Mouse (Mus musculus) lung, postnatal 4 days (tissue): ENCODE measurements around the gene Vmn2r90.
"Not testable (repeated sequence)": the region's sequence is repeated elsewhere in the genome, so short reads cannot be mapped to it uniquely, and the experiment has no call there.

ENCODE experiments used
- DNase-seq, 2 experiments: peaks; one replicate each; pipeline ENCODE4 v3.0.0; 2021

The Vmn2r90 gene

GRCm38 (mm10) chr17:17703447-17703846 is at the start of gene Vmn2r90:
TSS of gene Vmn2r90 (plus strand) at chr17:17703747.
- DNase-seq = no peak

GRCm38 (mm10) chr17:17654997-17655828 is 48.3 kb upstream of the Vmn2r90 start:
- DNase-seq = no peak

DNA sequence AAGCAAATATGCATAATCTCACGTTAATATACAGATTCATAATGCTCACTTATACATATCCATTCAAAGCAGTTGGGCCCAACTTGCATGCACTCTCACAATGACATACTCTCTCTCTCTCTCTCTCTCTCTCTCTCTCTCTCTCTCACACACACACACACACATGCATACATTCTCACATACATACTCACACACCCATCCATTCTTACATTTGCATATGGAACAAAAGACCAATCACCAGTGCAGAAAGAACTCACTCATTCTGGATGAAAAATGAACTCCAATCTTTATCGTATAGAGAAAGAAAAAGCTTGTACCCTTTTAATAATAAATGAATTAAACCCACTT is 47.7 kb upstream of the Vmn2r90 start:
- DNase-seq = no peak

- DNase-seq = no peak
Observed at GRCm38 (mm10) chr17:17678781-17679180, 24.8 kb upstream of the Vmn2r90 start.

- DNase-seq = no peak
Observed at GRCm38 (mm10) chr17:17690659-17691058, 12.9 kb upstream of the Vmn2r90 start.

- not testable (repeated sequence) for DNase-seq
Observed at GRCm38 (mm10) chr17:17732396-17732795, 28.8 kb downstream of the Vmn2r90 start.

- no peak for DNase-seq
Observed at GRCm38 (mm10) chr17:17738635-17739034, 35.1 kb downstream of the Vmn2r90 start.

- not testable (repeated sequence) for DNase-seq
Observed at GRCm38 (mm10) chr17:17739300-17739699, 35.8 kb downstream of the Vmn2r90 start.

DNA sequence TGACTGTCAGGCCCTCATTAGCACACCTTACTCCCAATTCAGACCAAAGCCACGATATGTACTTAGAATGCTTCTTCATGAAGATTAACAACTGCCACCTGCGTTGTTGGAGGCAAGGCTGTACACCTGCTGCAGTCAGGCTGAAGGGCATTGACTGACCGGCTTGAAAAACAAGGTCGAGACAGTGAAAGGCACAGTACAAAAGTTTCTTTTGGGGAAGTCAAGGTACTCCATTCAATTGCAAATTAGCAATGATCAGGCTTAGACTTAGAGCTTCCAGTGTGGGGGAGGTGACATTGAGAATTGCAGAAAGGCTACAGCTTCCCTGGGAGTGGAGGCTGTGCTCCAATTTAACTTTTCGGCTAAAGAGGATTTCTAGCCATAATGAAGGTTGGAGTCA is 36.4 kb downstream of the Vmn2r90 start:
- DNase-seq = not testable (repeated sequence)

- DNase-seq = not testable (repeated sequence)
Observed at GRCm38 (mm10) chr17:17741516-17741915, 38.0 kb downstream of the Vmn2r90 start.

DNA sequence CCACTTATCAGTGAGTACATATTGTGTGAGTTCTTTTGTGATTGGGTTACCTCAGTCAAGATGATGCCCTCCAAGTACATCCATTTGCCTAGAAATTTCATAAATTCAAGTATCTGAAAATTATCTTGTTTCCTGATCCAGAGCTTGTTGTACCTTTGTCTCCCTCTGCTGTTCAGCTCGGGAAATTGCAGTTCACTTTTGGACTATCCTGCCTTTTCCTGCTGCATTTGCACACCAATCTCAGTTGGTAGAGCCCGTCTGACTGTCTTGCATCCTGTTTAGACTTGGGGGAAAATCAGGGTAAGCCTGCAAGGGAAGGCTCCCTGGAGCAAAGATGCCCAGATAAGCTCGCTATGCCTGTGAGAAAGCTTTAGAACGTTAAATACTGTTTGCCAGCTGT is 45.8 kb downstream of the Vmn2r90 start:
- DNase-seq = peak in 1 of 2 experiments; percentile 47

- no peak for DNase-seq
Observed at GRCm38 (mm10) chr17:17762614-17763293, 59.2 kb downstream of the Vmn2r90 start.

DNA sequence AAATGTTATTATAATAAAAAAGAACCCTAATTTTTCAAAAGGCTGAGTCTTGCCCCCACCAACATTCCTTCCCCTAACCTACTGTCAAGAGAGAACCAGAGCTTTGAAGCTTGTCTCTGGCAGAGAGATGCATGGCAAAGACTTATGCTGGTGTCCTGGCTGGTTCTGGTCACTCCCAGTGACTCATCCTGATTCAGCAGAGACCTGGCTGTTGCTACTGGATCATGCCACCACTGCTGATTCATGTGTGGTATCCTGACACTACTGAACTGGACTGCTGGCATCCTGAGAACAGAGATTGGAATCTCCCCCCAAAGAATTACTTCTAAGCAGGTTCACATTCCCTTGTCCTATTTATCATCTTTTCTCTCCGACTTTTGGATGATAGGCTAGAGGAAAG is 60.7 kb downstream of the Vmn2r90 start:
- no peak for DNase-seq

DNA sequence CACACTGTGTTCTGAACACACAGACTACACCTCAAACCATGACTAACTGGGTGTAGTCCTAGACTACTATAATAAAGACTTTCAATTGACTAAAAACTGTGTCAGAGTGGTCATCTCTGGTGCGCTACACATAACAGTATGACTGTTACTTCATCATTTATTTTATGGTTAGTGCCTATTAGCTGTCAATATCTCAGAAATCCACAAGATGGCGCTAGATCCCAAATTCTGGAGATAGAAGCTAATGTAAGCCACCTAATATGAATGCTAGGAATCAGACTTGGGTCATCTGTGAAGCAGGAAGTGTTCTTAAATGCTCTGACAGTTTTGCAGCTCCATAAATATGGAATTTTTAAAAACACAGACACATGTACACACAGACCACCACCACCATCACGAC is 62.9 kb downstream of the Vmn2r90 start:
- DNase-seq = peak in 1 of 2 experiments; percentile 26
